Mouse (Mus musculus): ENCODE measurements around the gene Ppp1r12a. TPM values are rescaled to one million over a fixed set of nuclear protein-coding genes. Genes with fewer than 3 reads are reported as not detected.
"Not testable (repeated sequence)": the region's sequence is repeated elsewhere in the genome, so short reads cannot be mapped to it uniquely, and the experiment has no call there.

The Ppp1r12a gene
- total RNA-seq, 2 experiments from 2014 or later: 64.2 to 131 TPM

DNA sequence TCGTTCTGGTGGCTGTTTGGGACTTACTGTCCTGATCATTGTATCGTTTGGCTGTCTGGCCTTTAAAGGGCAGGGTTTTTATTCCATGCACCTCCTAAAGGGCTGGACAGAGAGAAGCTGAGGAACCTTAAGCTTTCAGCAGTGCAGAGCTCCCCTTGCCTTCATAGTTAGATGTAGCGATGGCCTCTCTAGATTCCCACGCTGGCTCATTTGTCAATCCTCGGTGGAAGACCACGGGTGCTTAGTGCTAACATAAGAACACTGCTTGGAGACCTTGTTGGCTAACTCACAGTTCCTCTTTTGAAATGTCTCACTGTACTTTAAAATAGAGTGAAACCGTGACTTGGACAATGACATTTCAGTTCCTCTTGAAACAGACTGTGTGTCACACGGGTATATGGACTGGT is 29.4 kb downstream of the Ppp1r12a start:
- peak; percentile 60 for ATAC-seq (replicated peaks; ENCODE audit: low FRiP score, low TSS enrichment, poor library complexity, severe bottlenecking)

DNA sequence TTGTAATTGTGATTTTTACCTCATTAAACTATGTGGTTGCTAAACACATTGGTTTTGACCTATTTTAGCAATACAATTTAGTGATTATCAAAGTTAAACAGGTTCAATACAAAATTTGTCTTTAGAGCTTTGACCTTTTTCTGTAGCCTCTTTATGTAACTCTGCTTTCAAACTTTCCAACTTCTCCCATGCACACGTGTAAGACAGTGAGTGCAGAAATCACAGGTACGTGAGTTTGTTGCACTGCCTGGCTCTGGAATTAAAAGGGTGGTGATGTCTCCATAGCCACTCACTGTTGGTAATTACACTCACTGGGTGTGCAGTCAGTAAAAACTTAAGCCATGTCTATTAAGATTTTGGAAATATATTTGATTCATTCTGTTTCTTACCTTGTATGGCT is 30.3 kb downstream of the Ppp1r12a start:
- ATAC-seq (replicated peaks; ENCODE audit: low FRiP score, low TSS enrichment, poor library complexity, severe bottlenecking): no peak

DNA sequence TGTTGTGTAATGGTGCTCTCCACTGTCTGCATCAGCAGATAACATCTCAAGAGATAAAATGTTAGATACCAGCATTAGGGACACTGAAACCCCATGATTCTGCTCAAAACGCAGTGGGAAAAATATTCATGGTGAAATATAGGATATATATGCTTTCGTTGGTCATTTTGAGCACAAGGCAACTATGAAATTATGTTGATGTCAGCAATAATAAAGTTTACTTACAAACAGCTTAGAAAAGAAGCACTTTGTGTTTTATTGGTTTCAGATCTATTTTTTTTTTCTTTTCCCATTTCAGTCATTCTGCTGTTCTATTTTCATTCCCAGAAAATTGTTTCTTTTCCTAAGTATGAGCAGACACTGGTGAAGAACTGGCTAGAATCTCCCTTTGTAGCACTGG is 34.1 kb downstream of the Ppp1r12a start:
- no peak for ATAC-seq (replicated peaks; ENCODE audit: low FRiP score, low TSS enrichment, poor library complexity, severe bottlenecking)

DNA sequence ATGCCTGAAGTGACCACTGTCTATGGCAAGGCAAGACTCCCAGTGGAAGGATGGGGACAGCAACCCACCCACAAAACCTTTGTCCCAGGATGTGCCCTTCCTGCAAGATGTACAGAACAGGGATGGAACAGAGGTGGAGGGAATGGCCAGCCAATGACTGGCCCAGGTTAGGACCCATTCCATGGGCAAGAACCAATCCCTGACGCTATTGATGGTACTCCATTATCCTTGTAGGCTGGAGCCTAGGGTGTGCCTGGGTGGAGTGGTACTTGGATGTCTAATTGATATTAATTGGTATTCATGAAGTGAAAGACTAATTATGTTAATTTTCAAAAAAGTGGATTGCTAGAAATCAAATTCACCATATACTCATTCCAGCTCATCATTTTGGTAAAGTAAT is 35.5 kb downstream of the Ppp1r12a start:
- no peak for ATAC-seq (replicated peaks; ENCODE audit: low FRiP score, low TSS enrichment, poor library complexity, severe bottlenecking)

DNA sequence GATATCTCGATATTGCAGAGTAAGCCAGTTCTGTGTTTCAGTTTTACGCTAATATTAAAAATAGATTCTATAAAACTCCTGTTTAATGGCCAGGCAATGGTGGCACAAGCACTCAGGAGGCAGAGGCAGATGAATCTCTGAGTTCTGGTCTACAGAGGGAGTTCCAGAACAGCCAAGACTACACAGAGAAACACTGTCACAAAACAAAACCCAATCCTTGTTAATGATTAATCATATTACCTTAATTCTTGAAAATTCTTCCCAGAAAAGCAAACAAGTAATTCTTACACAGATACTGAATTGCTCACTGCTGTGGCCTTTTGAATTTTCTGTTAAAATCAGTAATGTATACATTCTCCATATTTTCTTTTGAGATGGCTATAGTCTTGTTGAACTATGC is 37.0 kb downstream of the Ppp1r12a start:
- no peak for ATAC-seq (replicated peaks; ENCODE audit: low FRiP score, low TSS enrichment, poor library complexity, severe bottlenecking)

- no peak for ATAC-seq (replicated peaks; ENCODE audit: low FRiP score, low TSS enrichment, poor library complexity, severe bottlenecking)
Observed at GRCm38 (mm10) chr10:108202126-108202525, 40.1 kb downstream of the Ppp1r12a start.

- no peak for ATAC-seq (replicated peaks; ENCODE audit: low FRiP score, low TSS enrichment, poor library complexity, severe bottlenecking)
Observed at GRCm38 (mm10) chr10:108203440-108203839, 41.4 kb downstream of the Ppp1r12a start.

- ATAC-seq (replicated peaks; ENCODE audit: low FRiP score, low TSS enrichment, poor library complexity, severe bottlenecking): no peak
Observed at GRCm38 (mm10) chr10:108209396-108209795, 47.4 kb downstream of the Ppp1r12a start.

GRCm38 (mm10) chr10:108224413-108224812 is 62.4 kb downstream of the Ppp1r12a start:
- peak; percentile 56 for ATAC-seq (replicated peaks; ENCODE audit: low FRiP score, low TSS enrichment, poor library complexity, severe bottlenecking)

DNA sequence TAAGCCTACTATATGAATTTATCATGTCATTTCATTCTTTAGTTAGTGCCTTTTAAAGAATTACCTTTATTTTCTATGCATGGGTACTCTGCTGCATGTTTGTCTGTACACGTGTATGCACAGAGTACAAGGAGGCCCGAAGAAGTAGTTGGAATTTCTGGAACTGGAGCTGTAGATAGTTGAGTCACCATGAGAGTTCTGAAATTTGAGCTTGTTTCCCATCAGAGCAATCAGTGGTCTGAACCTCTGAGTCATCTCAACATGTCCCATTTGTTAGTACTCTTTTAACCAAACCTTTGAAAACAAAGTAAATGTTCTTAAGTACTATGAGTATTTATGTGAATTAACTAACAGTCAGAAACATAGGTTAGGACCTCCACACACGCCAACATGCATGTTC is 75.1 kb downstream of the Ppp1r12a start:
- no peak for ATAC-seq (replicated peaks; ENCODE audit: low FRiP score, low TSS enrichment, poor library complexity, severe bottlenecking)

- ATAC-seq (replicated peaks; ENCODE audit: low FRiP score, low TSS enrichment, poor library complexity, severe bottlenecking): no peak
Observed at GRCm38 (mm10) chr10:108239061-108239460, 77.1 kb downstream of the Ppp1r12a start.

DNA sequence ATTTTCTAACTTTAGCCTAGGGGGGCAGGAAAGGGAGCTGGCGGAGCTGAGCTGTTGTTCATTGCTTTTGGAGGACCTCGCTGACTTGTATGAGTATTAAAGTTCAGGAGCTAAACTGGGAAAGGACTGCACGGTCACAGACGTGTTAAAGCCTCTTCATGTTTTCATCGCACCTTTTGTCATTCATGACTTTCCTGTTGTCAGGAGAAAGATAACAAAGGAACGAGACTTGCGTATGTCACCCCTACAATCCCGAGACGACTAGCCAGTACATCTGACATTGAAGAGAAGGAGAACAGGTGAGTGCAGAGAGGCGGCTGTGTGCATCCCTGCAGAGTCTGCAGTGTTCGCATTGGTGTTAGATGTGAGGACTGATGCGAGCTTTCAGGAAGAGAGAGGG is 88.7 kb downstream of the Ppp1r12a start:
- ATAC-seq (replicated peaks; ENCODE audit: low FRiP score, low TSS enrichment, poor library complexity, severe bottlenecking): no peak

- ATAC-seq (replicated peaks; ENCODE audit: low FRiP score, low TSS enrichment, poor library complexity, severe bottlenecking): no peak
Observed at GRCm38 (mm10) chr10:108251181-108251580, 89.2 kb downstream of the Ppp1r12a start.

- peak; percentile 92 for ATAC-seq (replicated peaks; ENCODE audit: low FRiP score, low TSS enrichment, poor library complexity, severe bottlenecking)
Observed at GRCm38 (mm10) chr10:108255812-108256376, 93.9 kb downstream of the Ppp1r12a start.

GRCm38 (mm10) chr10:108260931-108261330 is 98.9 kb downstream of the Ppp1r12a start:
- ATAC-seq (replicated peaks; ENCODE audit: low FRiP score, low TSS enrichment, poor library complexity, severe bottlenecking): no peak

GRCm38 (mm10) chr10:108264641-108265040 is 102.6 kb downstream of the Ppp1r12a start:
- no peak for ATAC-seq (replicated peaks; ENCODE audit: low FRiP score, low TSS enrichment, poor library complexity, severe bottlenecking)

DNA sequence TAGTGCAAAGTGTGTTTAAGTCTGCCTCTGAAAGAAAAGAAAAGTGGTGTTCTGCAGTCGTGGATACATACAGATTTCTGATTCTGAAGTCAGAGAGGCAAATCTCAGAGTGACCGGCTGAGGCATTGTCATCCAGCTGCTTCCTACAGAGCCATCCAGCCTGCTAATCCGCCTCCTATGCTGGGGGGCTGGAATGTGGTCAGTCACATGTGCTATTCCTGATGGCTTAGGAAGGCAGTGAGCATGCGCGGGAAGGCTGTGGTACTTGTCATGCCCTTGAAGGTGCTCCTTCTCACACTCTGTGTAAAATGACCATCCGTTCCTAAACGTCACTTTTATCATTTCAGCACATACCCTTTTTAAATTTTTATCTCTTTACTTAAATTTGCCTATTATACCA is 109.2 kb downstream of the Ppp1r12a start:
- no peak for ATAC-seq (replicated peaks; ENCODE audit: low FRiP score, low TSS enrichment, poor library complexity, severe bottlenecking)

DNA sequence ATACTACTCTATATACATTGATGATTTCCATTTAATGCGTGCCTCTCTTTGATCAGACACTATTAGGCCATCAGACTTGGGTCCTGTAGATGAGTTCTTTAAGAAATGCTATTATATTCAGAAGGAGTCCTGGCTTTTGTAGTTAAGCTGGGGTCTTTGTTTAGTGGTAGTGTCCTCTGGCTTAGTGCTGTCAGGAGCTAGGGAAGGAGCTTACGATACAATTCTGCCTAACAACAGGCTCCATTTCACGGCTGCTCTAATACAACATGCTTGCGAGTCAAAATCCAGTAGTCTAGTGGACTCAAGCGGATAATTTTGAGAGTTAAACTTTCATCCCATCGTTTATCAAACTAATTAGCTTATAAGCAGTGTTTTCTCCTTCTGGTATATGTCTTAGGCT is 114.7 kb downstream of the Ppp1r12a start:
- ATAC-seq (replicated peaks; ENCODE audit: low FRiP score, low TSS enrichment, poor library complexity, severe bottlenecking): no peak

DNA sequence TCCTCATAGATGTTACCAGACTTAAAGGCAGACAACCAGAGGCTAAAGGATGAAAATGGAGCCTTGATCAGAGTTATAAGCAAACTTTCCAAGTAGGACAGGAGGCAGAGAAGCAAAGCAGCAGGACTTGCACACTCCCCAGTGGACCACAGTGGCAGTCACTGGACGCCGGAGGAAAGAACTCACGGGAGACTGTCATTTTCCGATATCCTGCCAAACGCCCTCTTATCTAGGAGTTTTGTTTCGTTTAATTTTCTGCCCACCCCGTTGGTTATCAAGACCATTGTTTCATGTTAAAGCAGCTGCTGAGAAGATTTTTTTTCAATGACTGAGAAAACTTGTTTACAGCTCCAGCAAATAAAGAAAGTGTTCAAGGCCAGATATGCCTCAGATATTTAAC is 115.2 kb downstream of the Ppp1r12a start:
- ATAC-seq (replicated peaks; ENCODE audit: low FRiP score, low TSS enrichment, poor library complexity, severe bottlenecking): no peak

DNA sequence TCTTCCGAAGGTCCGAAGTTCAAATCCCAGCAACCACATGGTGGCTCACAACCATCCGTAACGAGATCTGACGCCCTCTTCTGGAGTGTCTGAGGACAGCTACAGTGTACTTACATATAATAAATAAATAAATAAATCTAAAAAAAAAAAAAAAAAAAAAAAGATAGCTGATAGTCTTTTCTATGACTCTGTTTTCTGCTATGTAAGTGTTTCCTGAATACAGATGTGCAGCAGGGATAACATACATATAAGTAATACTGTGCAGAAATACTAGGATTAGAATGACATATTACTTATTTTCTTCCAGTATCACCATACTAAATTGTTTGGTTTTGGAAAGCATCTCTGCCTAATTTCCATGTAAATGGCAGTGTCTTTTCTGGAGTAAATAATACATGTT is 119.1 kb downstream of the Ppp1r12a start:
- ATAC-seq (replicated peaks; ENCODE audit: low FRiP score, low TSS enrichment, poor library complexity, severe bottlenecking): not testable (repeated sequence)

GRCm38 (mm10) chr10:108282351-108282750 is 120.4 kb downstream of the Ppp1r12a start:
- ATAC-seq (replicated peaks; ENCODE audit: low FRiP score, low TSS enrichment, poor library complexity, severe bottlenecking): 0 out of 2 replicates have a peak, but pooled peaks have one; percentile 25

DNA sequence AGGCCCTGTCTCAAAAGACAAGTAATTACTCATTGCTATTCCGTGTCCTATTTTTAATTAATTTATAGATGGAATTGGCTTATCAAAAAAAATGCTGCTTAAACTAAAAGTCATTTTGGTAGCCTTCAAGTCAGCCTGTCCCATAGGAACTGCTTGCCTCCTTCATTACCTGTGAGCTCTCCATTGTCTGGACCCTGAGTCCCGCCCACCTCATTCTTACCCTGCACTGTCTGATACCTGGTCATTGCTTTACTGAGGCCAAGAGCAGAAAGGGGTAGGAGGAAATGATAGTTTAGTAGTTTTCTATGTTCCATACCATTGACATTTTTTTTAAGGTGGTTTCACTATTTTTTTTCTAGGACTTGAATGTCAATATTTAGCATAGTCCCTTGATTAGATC is 121.4 kb downstream of the Ppp1r12a start:
- ATAC-seq (replicated peaks; ENCODE audit: low FRiP score, low TSS enrichment, poor library complexity, severe bottlenecking): no peak
